Comparison of ENCODE assay signal across 23 mouse cellular contexts in genomic region chr6:6787490-6787889, GRCm38 (mm10).
"Had no signal": no experiment of that assay in that cellular context is flagged by ENCODE, and none has a peak within 500 bp of the region (broad histone marks: within the 10 kb centered on the region; RNA-seq: fewer than 3 reads in every experiment).

No protein-coding gene starts in this region.

- DNase-seq: forebrain, postnatal 0 days; gastrocnemius, postnatal 14 days; gastrocnemius, postnatal 36 days; heart, adult 2 months; heart, postnatal 14 days; heart, postnatal 36 days; kidney, adult 11 months; kidney, adult 2 months; kidney, adult 9 months; kidney, postnatal 14 days; kidney, postnatal 36 days; layer of hippocampus, adult 9-11 months; layer of hippocampus, postnatal 36 days; left cerebral cortex, postnatal 4 days had no signal

- H3K27ac ChIP-seq: heart, adult 2 months; heart, embryonic 13.5 days; heart, embryonic 15.5 days; hindbrain, embryonic 13.5 days; hindbrain, embryonic 15.5 days; hindbrain, postnatal 0 days; kidney, embryonic 15.5 days; kidney, postnatal 0 days had no signal

- H3K36me3 ChIP-seq: heart, embryonic 13.5 days; heart, embryonic 15.5 days; hindbrain, embryonic 13.5 days; hindbrain, embryonic 15.5 days; kidney, embryonic 15.5 days had no signal

- H3K4me3 ChIP-seq: heart, adult 2 months; heart, embryonic 13.5 days; heart, embryonic 15.5 days; hindbrain, embryonic 13.5 days; hindbrain, embryonic 15.5 days; kidney, embryonic 15.5 days had no signal

- H3K9me3 ChIP-seq: heart, embryonic 13.5 days; heart, embryonic 15.5 days; hindbrain, embryonic 13.5 days; hindbrain, embryonic 15.5 days; kidney, embryonic 15.5 days had no signal

- H3K9ac ChIP-seq: forebrain, postnatal 0 days; heart, embryonic 13.5 days; heart, embryonic 15.5 days; hindbrain, embryonic 13.5 days; hindbrain, embryonic 15.5 days; kidney, embryonic 15.5 days had no signal

- H3K4me2 ChIP-seq: heart, embryonic 11.5 days; heart, embryonic 13.5 days; heart, embryonic 15.5 days; hindbrain, embryonic 13.5 days; hindbrain, embryonic 15.5 days; kidney, embryonic 15.5 days had no signal

- H3K27me3 ChIP-seq: heart, embryonic 13.5 days; heart, embryonic 15.5 days; hindbrain, embryonic 13.5 days; hindbrain, embryonic 15.5 days; kidney, embryonic 15.5 days had no signal

- ATAC-seq: forebrain, postnatal 0 days; hindbrain, postnatal 0 days; intestine, embryonic 16.5 days had no signal

- H3K4me1 ChIP-seq: hindbrain, embryonic 13.5 days; hindbrain, embryonic 15.5 days; kidney, embryonic 15.5 days had no signal
